Mouse (Mus musculus) cerebellum, adult 11 months (tissue): Measurements from ENCODE around the gene Ankrd50.

Source experiments
- DNase-seq: peaks from one replicate; pipeline ENCODE4 v3.0.0; 2022

Gene Ankrd50

GRCm38 (mm10) chr3:38463149-38463548, 21.5 kb downstream of the Ankrd50 start:
- DNase-seq, result no peak

GRCm38 (mm10) chr3:38461742-38462141, 22.9 kb downstream of the Ankrd50 start:
- no peak for DNase-seq

GRCm38 (mm10) chr3:38460250-38460624, 24.4 kb downstream of the Ankrd50 start:
- DNase-seq, result no peak

- no peak for DNase-seq
These were observed 25.0 kb downstream of the Ankrd50 start for GRCm38 (mm10) chr3:38459507-38460249.

GRCm38 (mm10) chr3:38457041-38457440, 27.6 kb downstream of the Ankrd50 start:
- no peak for DNase-seq

- no peak for DNase-seq
These were observed 32.4 kb downstream of the Ankrd50 start for GRCm38 (mm10) chr3:38452199-38452598.

- no peak for DNase-seq
These were observed 38.1 kb downstream of the Ankrd50 start for GRCm38 (mm10) chr3:38446586-38446985.

- no peak for DNase-seq
These were observed 40.8 kb downstream of the Ankrd50 start for GRCm38 (mm10) chr3:38443875-38444274.

- no peak for DNase-seq
These were observed 44.1 kb downstream of the Ankrd50 start for GRCm38 (mm10) chr3:38440564-38440991.

- no peak for DNase-seq
These were observed 48.0 kb downstream of the Ankrd50 start for GRCm38 (mm10) chr3:38436596-38436995.

GRCm38 (mm10) chr3:38435828-38436227, 48.8 kb downstream of the Ankrd50 start:
- no peak for DNase-seq

GRCm38 (mm10) chr3:38434486-38434885, 50.2 kb downstream of the Ankrd50 start:
- no peak for DNase-seq

- DNase-seq, result no peak
These were observed 50.9 kb downstream of the Ankrd50 start for GRCm38 (mm10) chr3:38433495-38434464.

GRCm38 (mm10) chr3:38431461-38431860, 53.2 kb downstream of the Ankrd50 start:
- no peak for DNase-seq

- DNase-seq, result no peak
These were observed 53.6 kb downstream of the Ankrd50 start for GRCm38 (mm10) chr3:38431042-38431441.

GRCm38 (mm10) chr3:38427200-38427599, 57.4 kb downstream of the Ankrd50 start:
- no peak for DNase-seq

- DNase-seq, result no peak
These were observed 60.7 kb downstream of the Ankrd50 start for GRCm38 (mm10) chr3:38423966-38424365.

- DNase-seq, result no peak
These were observed 64.7 kb downstream of the Ankrd50 start for GRCm38 (mm10) chr3:38419896-38420295.

- no peak for DNase-seq
These were observed 69.2 kb downstream of the Ankrd50 start for GRCm38 (mm10) chr3:38415292-38415930.
